Mouse (Mus musculus) testis, adult 2 months (tissue): ENCODE data around the gene Serpinb7.

Source experiments
- CTCF ChIP-seq: fragments of 200-500 bp; IDR thresholded peaks from 2 replicates; pipeline ENCODE4 v1.5.1; 2012; ENCODE audit warnings: low read depth, mild to moderate bottlenecking, inconsistent platforms, low read length, moderate library complexity; ENCODE audit not compliant: control insufficient read depth, insufficient read depth, insufficient replicate concordance
- POLR2A ChIP-seq: fragments of 200-500 bp; IDR thresholded peaks from 2 replicates; pipeline ENCODE4 v1.6.1; 2012; ENCODE audit warnings: low read depth, mild to moderate bottlenecking, inconsistent platforms, low read length, moderate library complexity; ENCODE audit not compliant: control insufficient read depth

DNA sequence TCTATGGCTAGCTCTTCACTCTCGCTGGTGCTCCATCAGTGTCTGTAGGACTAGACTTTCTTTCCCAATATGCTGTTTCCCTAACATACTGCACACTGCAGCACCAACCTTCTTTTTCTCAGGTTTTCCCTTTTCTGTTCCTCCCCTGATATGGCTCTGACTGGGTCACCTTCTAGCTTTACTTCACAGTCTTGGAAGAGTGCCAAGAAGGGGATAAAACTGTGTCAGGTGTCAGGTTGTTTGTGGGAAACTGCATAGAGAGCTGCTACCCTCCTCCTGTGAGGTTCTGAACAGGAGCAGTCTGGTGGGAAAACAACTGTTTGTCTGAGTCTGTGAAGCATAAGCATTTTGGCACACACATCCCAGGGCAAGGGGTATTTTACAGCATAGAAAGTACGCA is 30.5 kb upstream of the Serpinb7 start:
- TF ChIP-seq CTCF: no peak
- no peak for TF ChIP-seq POLR2A
